Mouse (Mus musculus) bone marrow, adult 2 months (tissue): ENCODE data around the gene Tns3.

Source experiments
- CTCF ChIP-seq: fragments of 200-500 bp; IDR thresholded peaks from 2 replicates; pipeline ENCODE4 v1.5.1; 2011; ENCODE audit warnings: low read length, control low read depth; ENCODE audit not compliant: control insufficient read depth, insufficient read depth
- POLR2A ChIP-seq: fragments of 200-500 bp; IDR thresholded peaks from 2 replicates; pipeline ENCODE4 v1.6.1; 2011; ENCODE audit warnings: low read depth, mild to moderate bottlenecking, control low read depth, low read length, borderline replicate concordance; ENCODE audit not compliant: control insufficient read depth

DNA sequence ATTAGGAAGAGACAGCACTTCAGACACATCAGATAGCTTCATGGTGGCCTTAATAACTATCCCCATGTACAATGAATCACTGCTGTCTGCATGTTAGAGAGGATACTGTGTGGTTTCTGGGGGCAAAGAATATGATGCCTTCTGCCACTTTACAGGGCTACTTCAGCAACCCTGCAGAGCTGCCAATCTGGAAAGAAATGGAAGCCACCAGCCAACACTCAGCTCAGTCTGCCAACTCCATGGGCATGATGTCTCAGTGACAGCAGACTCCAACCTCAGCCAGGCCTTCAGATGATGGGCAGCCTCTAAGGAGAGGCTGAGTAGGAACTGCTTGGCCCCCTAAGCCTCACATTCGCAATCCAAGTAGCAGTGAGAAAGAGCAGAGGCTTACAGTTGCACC, 61.7 kb downstream of the Tns3 start:
- no peak for TF ChIP-seq CTCF
- TF ChIP-seq POLR2A, result no peak
